Mouse (Mus musculus) CD4-positive helper T cell, adult 2 months (primary cell): ENCODE results near the gene Srrm3.

Experiments
- DNase-seq: peaks from one replicate; pipeline ENCODE4 v3.0.0-alpha.2; 2012; ENCODE audit warnings: low read depth, missing footprints, low spot score

Gene Srrm3

DNA sequence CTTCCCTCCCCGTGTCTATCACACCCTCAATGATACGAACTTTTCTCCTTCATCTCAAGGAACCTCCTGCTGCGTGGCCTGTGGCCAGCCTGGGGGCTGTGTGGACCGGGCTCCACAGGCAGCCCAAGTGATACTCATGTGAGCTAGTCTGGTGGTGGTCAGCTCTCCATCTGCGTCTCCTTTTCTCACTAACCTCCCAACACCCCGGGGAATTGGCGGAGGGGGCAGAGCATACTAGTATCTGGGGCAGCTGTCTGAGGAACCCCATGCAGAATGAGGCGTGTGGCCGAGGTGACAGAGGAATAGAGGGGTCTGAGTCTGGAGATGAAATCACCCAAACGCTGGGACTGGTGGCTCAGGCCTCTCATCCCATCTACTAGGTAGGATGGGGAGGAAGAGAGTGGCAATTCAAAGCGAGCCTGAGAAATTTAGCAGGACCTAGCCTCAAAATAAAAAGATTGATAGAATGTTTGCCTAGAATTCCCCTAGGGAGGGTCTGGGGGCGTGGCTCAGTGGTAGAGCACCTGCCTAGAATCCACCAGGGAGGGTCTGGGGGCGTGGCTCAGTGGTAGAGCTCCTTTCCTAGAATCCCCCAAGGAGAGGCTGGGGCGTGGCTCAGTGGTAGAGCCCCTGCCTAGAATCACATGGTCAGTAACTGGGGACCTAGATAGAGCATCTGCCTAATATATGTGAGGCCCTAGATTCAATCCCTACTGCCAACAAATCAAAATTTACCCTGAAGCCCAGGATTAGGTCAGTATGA is 63.2 kb downstream of the Srrm3 start:
- DNase-seq: no peak

DNA sequence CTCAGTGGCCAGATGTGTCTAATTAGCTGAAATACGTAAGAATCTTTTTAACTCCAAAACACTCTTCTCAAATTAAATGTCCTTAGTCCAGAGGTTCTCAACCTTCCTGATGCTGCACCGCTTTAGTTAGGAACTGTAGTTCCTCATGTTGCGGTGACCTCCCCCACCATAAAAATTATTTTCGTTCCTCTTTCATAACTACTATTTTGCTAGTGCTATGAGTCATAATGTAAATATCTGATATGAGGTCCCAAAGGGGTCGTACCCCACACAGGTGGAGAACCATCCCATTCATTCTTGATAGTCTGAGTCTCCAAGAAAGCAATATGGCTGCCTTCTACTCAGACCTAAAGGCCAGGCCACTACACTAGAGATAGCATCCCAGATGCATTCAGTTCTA is 63.8 kb downstream of the Srrm3 start:
- DNase-seq: no peak

GRCm38 (mm10) chr5:135872996-135873395 is 66.3 kb downstream of the Srrm3 start:
- no peak for DNase-seq

- no peak for DNase-seq
Observed at GRCm38 (mm10) chr5:135873753-135874152, 67.1 kb downstream of the Srrm3 start.

DNA sequence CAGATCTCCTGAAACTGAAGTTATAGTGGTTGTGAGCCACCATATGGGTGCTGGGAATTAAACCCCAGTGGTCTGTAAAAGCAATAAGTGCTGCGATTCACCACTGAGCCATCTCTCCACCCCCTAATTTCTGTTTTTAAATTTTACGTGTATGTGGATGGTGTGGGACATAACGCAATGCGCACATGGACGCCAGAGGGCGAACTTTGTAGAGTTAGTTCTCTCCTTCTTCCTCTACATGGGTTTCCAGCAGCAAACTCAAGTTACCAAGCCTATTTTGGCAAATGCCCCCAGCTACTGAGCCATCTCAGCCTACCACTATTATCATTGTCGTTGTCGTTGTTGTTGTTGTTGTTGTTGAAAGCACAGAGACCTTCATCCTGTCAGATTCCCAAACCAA is 70.5 kb downstream of the Srrm3 start:
- DNase-seq: peak; percentile 56

DNA sequence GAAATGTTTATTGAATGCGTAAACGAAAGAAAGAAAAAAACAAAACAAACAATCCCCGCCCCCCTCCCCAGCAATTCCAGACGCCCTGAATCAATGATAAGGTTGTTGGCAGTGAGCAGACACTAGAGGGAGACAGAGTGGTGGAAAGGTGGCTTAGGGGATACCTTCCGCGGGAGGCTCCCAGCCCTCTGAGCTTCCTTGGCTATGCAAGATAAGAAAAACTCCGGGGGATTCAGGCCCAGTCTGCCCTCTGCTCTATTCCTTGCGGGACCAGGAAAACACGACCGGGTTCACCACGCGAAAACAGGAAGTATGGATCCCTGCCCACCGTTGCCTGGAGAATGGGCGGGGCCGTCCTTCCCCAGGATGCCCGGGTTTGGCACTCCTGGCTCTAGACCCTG is 71.1 kb downstream of the Srrm3 start:
- DNase-seq: peak; percentile 60

GRCm38 (mm10) chr5:135879449-135880158 is 72.9 kb downstream of the Srrm3 start:
- no peak for DNase-seq

GRCm38 (mm10) chr5:135884641-135885040 is 78.0 kb downstream of the Srrm3 start:
- DNase-seq: no peak

- no peak for DNase-seq
Observed at GRCm38 (mm10) chr5:135887675-135888102, 81.0 kb downstream of the Srrm3 start, which contains the start of gene Hspb1. Hspb1 (plus strand) TSS chr5:135887919.

GRCm38 (mm10) chr5:135888405-135889215 is 81.9 kb downstream of the Srrm3 start:
- no peak for DNase-seq

- DNase-seq: no peak
Observed at GRCm38 (mm10) chr5:135890323-135890722, 83.6 kb downstream of the Srrm3 start.

- no peak for DNase-seq
Observed at GRCm38 (mm10) chr5:135890920-135891319, 84.2 kb downstream of the Srrm3 start.

DNA sequence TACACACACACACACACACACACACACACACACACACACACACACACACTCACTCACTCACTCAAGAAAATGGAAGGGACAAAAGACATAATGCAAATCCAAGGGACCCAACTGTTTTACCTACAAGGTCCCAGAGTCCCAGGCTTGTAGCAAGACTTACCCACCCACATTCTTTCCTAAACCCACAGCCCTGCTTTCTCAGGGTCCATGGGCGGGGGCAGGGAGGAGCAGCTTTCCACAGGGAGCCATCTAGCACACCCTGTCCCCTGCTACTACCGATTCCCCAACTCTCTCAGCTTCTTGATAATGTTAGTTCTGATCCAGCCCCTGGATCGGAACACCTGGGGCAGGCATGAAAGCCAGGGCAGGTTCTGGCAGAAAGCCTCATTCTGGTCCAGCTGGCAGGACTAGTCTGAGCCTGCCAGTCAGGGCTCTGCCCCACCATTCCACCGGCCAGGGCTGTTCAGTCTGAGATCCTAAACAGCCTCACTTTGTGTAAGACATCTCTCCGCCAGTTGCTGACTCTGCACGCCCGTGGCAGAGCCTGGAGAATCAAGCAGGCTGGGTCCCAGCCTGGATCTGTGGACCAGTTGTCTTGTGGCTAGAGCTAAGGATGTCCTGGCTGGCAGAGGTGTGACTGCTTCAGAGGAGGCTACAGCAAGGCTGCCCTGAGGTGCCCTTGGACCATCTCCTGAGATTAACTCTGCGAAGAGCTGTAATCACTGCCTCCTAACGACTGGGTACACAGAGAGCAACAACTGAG is 86.1 kb downstream of the Srrm3 start:
- DNase-seq: no peak

DNA sequence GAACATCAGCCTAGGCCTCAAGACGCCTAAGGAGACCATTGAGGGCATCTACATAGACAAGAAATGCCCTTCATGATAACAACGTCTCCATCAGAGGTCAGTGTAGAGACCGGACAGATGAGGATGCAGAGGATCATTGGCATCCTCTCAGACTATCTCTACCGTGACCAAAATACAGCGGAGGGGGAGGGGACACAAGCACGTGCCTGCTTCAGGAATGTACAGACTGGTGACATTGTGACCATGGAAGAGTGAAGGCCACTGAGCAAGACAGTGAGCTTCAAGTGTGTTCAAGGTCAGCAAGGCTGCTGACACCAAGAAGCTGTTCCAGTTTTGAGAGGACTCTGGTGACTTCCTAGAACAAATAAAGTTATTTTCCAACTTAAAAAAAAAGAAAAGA is 88.3 kb downstream of the Srrm3 start:
- no peak for DNase-seq

DNA sequence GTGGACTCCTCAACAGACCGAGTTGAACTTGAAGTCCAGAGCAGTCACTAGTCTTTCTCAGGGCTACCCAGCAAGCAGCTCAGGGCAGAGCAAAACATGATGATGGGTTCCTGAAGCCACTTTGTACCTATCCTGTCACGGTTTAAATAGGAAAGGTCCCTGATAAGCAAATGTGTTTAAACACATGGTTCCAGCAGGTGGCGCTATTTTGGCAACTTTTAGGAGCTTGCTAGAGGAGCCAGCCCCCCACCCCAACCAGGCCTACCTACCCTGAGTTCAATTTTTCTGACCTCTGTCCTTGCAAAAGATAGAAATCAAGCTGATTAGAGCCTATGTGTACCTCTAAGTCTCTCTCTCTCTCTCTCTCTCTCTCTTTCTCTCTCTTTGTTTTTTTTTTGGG is 91.3 kb downstream of the Srrm3 start:
- peak; percentile 67 for DNase-seq

- DNase-seq: no peak
Observed at GRCm38 (mm10) chr5:135898995-135899394, 92.3 kb downstream of the Srrm3 start.

- DNase-seq: no peak
Observed at GRCm38 (mm10) chr5:135899833-135900232, 93.1 kb downstream of the Srrm3 start.

DNA sequence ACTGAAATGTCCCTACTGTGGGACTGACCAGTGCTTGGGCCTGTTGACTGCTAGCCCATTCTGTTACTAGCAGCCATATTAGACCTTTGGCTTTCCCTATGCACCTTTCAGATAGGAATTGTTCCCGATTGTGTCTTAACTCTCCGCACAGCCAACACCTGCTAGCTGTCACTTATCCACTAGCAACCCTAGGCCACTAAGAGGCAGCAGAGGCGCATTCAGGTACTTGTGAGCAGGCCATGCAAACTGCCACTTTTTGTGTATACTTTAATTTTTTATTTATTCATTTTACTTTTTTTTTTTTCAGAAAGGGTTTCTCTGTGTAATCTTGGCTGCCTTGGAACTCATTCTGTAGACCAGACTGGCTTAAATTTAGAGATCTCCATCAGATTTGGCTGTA is 94.0 kb downstream of the Srrm3 start:
- DNase-seq: no peak

- peak; percentile 52 for DNase-seq
Observed at GRCm38 (mm10) chr5:135901354-135902095, 94.8 kb downstream of the Srrm3 start.

DNA sequence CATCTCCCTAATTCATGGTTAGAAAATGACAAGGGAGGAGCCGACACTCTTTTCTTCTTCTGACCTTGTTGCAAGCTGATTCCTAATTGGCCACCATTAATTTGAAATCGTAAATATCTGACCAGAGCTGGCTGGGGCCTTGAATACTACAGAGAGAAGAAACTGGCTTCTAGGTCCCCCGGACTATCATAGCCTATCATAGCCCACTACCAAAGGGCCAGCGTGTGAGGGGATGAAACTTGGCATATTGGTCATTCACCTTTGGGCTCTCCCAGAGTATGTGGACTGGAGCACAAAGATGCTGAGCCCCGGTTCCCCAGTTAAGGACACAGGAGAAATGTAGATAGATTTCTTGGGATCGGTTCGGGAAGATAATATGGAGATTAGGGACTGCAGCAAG is 96.4 kb downstream of the Srrm3 start:
- no peak for DNase-seq
